Mouse (Mus musculus) embryonic facial prominence, embryonic 10.5 days (tissue): Measurements from ENCODE around the gene Cgrrf1. TPM values are rescaled to one million over a fixed set of nuclear protein-coding genes. Genes with fewer than 3 reads are reported as not detected.
"Not testable (repeated sequence)": the region's sequence is repeated elsewhere in the genome, so short reads cannot be mapped to it uniquely, and the experiment has no call there.

ENCODE experiments used
- DNase-seq: peaks from one replicate; pipeline ENCODE4 v3.0.0-alpha.2; 2017; ENCODE audit warnings: low spot score
- H3K27ac ChIP-seq: fragments of 300-500 bp; sonication (generic); replicated peaks from 2 replicates; pipeline ENCODE4 v1.5.1; 2016; ENCODE audit warnings: mild to moderate bottlenecking
- H3K27me3 ChIP-seq: fragments of 300-500 bp; sonication (generic); replicated peaks from 2 replicates; pipeline ENCODE4 v1.6.1; 2016; ENCODE audit warnings: low read depth, mild to moderate bottlenecking; ENCODE audit not compliant: poor library complexity, severe bottlenecking
- H3K36me3 ChIP-seq: fragments of 300-500 bp; sonication (generic); replicated peaks from 2 replicates; pipeline ENCODE4 v1.6.1; 2016; ENCODE audit warnings: mild to moderate bottlenecking, moderate library complexity
- H3K4me1 ChIP-seq: fragments of 300-500 bp; sonication (generic); 2 replicates; pipeline ENCODE4 v1.6.1; 2016
- H3K4me3 ChIP-seq: fragments of 300-500 bp; sonication (generic); 2 replicates; pipeline ENCODE4 v1.5.1; 2016; ENCODE audit warnings: mild to moderate bottlenecking, moderate library complexity
- H3K9me3 ChIP-seq: fragments of 300-500 bp; sonication (generic); 2 replicates; pipeline ENCODE4 v1.6.1; 2016; ENCODE audit warnings: mild to moderate bottlenecking
- WGBS: fragments of 180-500 bp; shearing (Covaris S2); methylation state at CpG from one replicate; pipeline ENCODE4 v1.1.7; 2016; 5-methylcytosine and 5-hydroxymethylcytosine counted together
- polyA plus RNA-seq: library from polyadenylated mRNA; unstranded; fragments of >200 nt; fragmentation: Nextera tagmentation; extraction: Ambion mirVana; gene quantifications from 2 replicates; pipeline ENCODE4 v1.2.1, GENCODE M21; 2016

Gene Cgrrf1
- polyA plus RNA-seq, 1 experiment from 2014 or later, result 32.1 TPM

- no peaks in the 10 kb centered on the region for H3K9me3 ChIP-seq
- H3K27ac ChIP-seq, result no peak overlapping the region
- no peak overlapping the region for H3K4me3 ChIP-seq
- 93% methylated on average over 1 of the region's 1 CpGs for whole genome bisulfite sequencing
- DNase-seq, result no peak
- H3K27me3 ChIP-seq, result no peaks in the 10 kb centered on the region
- H3K36me3 ChIP-seq, result peaks cover 28% of the 10 kb centered on the region
- no peaks in the 10 kb centered on the region for H3K4me1 ChIP-seq
These were observed 28.1 kb upstream of the Cgrrf1 start for GRCm38 (mm10) chr14:46803791-46804190.

- Histone ChIP-seq H3K9me3 (no peaks in the 10 kb centered on the region), H3K4me1 (no peaks in the 10 kb centered on the region), H3K4me3 (no peak overlapping the region), H3K27me3 (no peaks in the 10 kb centered on the region), H3K27ac (no peak overlapping the region), H3K36me3 (peaks cover 38% of the 10 kb centered on the region)
- no peak for DNase-seq
- WGBS, result 84% methylated on average over 5 of the region's 5 CpGs
These were observed 25.7 kb upstream of the Cgrrf1 start for GRCm38 (mm10) chr14:46806186-46806585.

- Histone ChIP-seq H3K36me3 (peaks cover 53% of the 10 kb centered on the region), H3K4me1 (no peaks in the 10 kb centered on the region), H3K9me3 (no peaks in the 10 kb centered on the region), H3K4me3 (no peak overlapping the region), H3K27ac (no peak overlapping the region), H3K27me3 (no peaks in the 10 kb centered on the region)
- DNase-seq, result no peak
- 86% methylated on average over 3 of the region's 3 CpGs for WGBS
These were observed 24.0 kb upstream of the Cgrrf1 start for GRCm38 (mm10) chr14:46807927-46808326.

- H3K27ac ChIP-seq, result no peak overlapping the region
- 85% methylated on average over 6 of the region's 6 CpGs for WGBS
- H3K36me3 ChIP-seq, result peaks cover 76% of the 10 kb centered on the region
- no peak for DNase-seq
- no peaks in the 10 kb centered on the region for H3K9me3 ChIP-seq
- H3K27me3 ChIP-seq, result no peaks in the 10 kb centered on the region
- H3K4me1 ChIP-seq, result peaks cover 10% of the 10 kb centered on the region
- H3K4me3 ChIP-seq, result no peak overlapping the region
These were observed 16.3 kb upstream of the Cgrrf1 start for GRCm38 (mm10) chr14:46815640-46816039.

- WGBS, result 92% methylated on average over 8 of the region's 8 CpGs
- no peaks in the 10 kb centered on the region for H3K9me3 ChIP-seq
- peaks cover 62% of the 10 kb centered on the region for H3K36me3 ChIP-seq
- H3K27ac ChIP-seq, result no peak overlapping the region
- no peak overlapping the region for H3K4me3 ChIP-seq
- peaks cover 18% of the 10 kb centered on the region for H3K4me1 ChIP-seq
- no peaks in the 10 kb centered on the region for H3K27me3 ChIP-seq
- DNase-seq, result no peak
These were observed 14.9 kb upstream of the Cgrrf1 start for GRCm38 (mm10) chr14:46816916-46817622.

- peaks cover 11% of the 10 kb centered on the region; the same call in 1 of the 2 replicates for H3K27me3 ChIP-seq
- peaks cover 22% of the 10 kb centered on the region for H3K4me1 ChIP-seq
- no peak for DNase-seq
- 91% methylated on average over 7 of the region's 7 CpGs for WGBS
- peaks cover 45% of the 10 kb centered on the region for H3K36me3 ChIP-seq
- H3K9me3 ChIP-seq, result no peaks in the 10 kb centered on the region
- H3K27ac ChIP-seq, result no peak overlapping the region
- no peak overlapping the region for H3K4me3 ChIP-seq
These were observed 13.2 kb upstream of the Cgrrf1 start for GRCm38 (mm10) chr14:46818743-46819142.

GRCm38 (mm10) chr14:46819961-46820360, 12.0 kb upstream of the Cgrrf1 start:
- Histone ChIP-seq H3K27me3 (peaks cover 18% of the 10 kb centered on the region; the same call in 1 of the 2 replicates), H3K4me1 (peaks cover 22% of the 10 kb centered on the region), H3K36me3 (peaks cover 35% of the 10 kb centered on the region)
- not testable (repeated sequence) for H3K9me3 ChIP-seq, H3K27ac ChIP-seq, H3K4me3 ChIP-seq, DNase-seq
- WGBS, result 95% methylated on average over 5 of the region's 6 CpGs

GRCm38 (mm10) chr14:46821271-46821872, 10.6 kb upstream of the Cgrrf1 start:
- no peaks in the 10 kb centered on the region for H3K9me3 ChIP-seq
- peaks cover 18% of the 10 kb centered on the region; the same call in 1 of the 2 replicates for H3K27me3 ChIP-seq
- WGBS, result 1% methylated on average over 11 of the region's 11 CpGs
- peaks cover 22% of the 10 kb centered on the region for H3K4me1 ChIP-seq
- DNase-seq, result peak; percentile 18
- H3K4me3 ChIP-seq, result peak overlapping the region; percentile 91
- H3K27ac ChIP-seq, result peak overlapping the region; percentile 94
- peaks cover 24% of the 10 kb centered on the region for H3K36me3 ChIP-seq

- Histone ChIP-seq H3K27me3 (peaks cover 18% of the 10 kb centered on the region; the same call in 1 of the 2 replicates), H3K4me1 (peaks cover 22% of the 10 kb centered on the region), H3K4me3 (peak within 1 kb of the TSS; percentile 91), H3K36me3 (peaks cover 17% of the 10 kb centered on the region), H3K9me3 (no peaks in the 10 kb centered on the region), H3K27ac (peak within 1 kb of the TSS; percentile 94)
- WGBS, result 1% methylated on average over 65 of the region's 65 CpGs
- peak; percentile 95 for DNase-seq
These were observed 9.8 kb upstream of the Cgrrf1 start, which contains the start of gene Gmfb for GRCm38 (mm10) chr14:46821873-46822716. Gmfb (minus strand) TSS chr14:46822242.

GRCm38 (mm10) chr14:46823996-46824395, 7.9 kb upstream of the Cgrrf1 start:
- Histone ChIP-seq H3K4me3 (no peak overlapping the region), H3K36me3 (0 out of 2 replicates have a peak, but pooled peaks cover 5% of the 10 kb centered on the region), H3K9me3 (no peaks in the 10 kb centered on the region), H3K27me3 (peaks cover 18% of the 10 kb centered on the region; the same call in 1 of the 2 replicates), H3K4me1 (peaks cover 22% of the 10 kb centered on the region), H3K27ac (no peak overlapping the region)
- no peak for DNase-seq
- 79% methylated on average over 2 of the region's 2 CpGs for WGBS

- no peak overlapping the region for H3K27ac ChIP-seq
- no peak for DNase-seq
- WGBS, result 67% methylated on average over 1 of the region's 1 CpGs
- H3K9me3 ChIP-seq, result no peaks in the 10 kb centered on the region
- H3K36me3 ChIP-seq, result no peaks in the 10 kb centered on the region
- H3K4me1 ChIP-seq, result peaks cover 9% of the 10 kb centered on the region
- peaks cover 18% of the 10 kb centered on the region; the same call in 1 of the 2 replicates for H3K27me3 ChIP-seq
- H3K4me3 ChIP-seq, result no peak overlapping the region
These were observed 4.5 kb upstream of the Cgrrf1 start for GRCm38 (mm10) chr14:46827430-46827829.

- Histone ChIP-seq H3K36me3 (no peaks in the 10 kb centered on the region), H3K9me3 (no peaks in the 10 kb centered on the region), H3K4me3 (peak overlapping the region; percentile 97), H3K4me1 (peaks cover 16% of the 10 kb centered on the region), H3K27ac (peak overlapping the region; percentile 90), H3K27me3 (no peaks in the 10 kb centered on the region)
- no peak for DNase-seq
- 5% methylated on average over 4 of the region's 4 CpGs for WGBS
These were observed 630 bp upstream of the Cgrrf1 start for GRCm38 (mm10) chr14:46831295-46831694.
